Mouse (Mus musculus) ES-Bruce4 (cell line): ENCODE results near the gene Slc39a2. TPM values are rescaled to one million over a fixed set of nuclear protein-coding genes. Genes with fewer than 3 reads are reported as not detected.

Source experiments
- H3K27ac ChIP-seq: 2 replicates; pipeline ENCODE4 v1.5.1; 2012; ENCODE audit warnings: low read length, inconsistent platforms; ENCODE audit not compliant: insufficient read depth
- H3K27me3 ChIP-seq: 2 replicates; pipeline ENCODE4 v1.6.1; 2012; ENCODE audit warnings: mild to moderate bottlenecking, low read length, inconsistent platforms; ENCODE audit not compliant: control insufficient read depth, poor library complexity, insufficient read depth, severe bottlenecking
- H3K36me3 ChIP-seq: 2 replicates; pipeline ENCODE4 v1.6.1; 2012; ENCODE audit warnings: inconsistent platforms, mild to moderate bottlenecking, low read length, moderate library complexity; ENCODE audit not compliant: control insufficient read depth, poor library complexity, insufficient read depth, severe bottlenecking
- H3K4me1 ChIP-seq: one replicate; pipeline ENCODE4 v1.8.1; 2011; ENCODE audit warnings: low read length; ENCODE audit not compliant: control insufficient read depth, insufficient read depth
- H3K4me3 ChIP-seq: 2 replicates; pipeline ENCODE4 v1.5.1; 2011; ENCODE audit warnings: low read depth, mild to moderate bottlenecking, low read length
- H3K9ac ChIP-seq: 2 replicates; pipeline ENCODE4 v1.6.1; 2012; ENCODE audit warnings: low read depth, mild to moderate bottlenecking, inconsistent platforms; ENCODE audit not compliant: poor library complexity, severe bottlenecking
- H3K9me3 ChIP-seq: replicated peaks from 2 replicates; pipeline ENCODE4 v1.6.1; 2012; ENCODE audit warnings: mild to moderate bottlenecking, low read length, inconsistent platforms; ENCODE audit not compliant: control insufficient read depth, poor library complexity, insufficient read depth, severe bottlenecking
- CTCF ChIP-seq: IDR thresholded peaks from one replicate; pipeline ENCODE4 v1.8.1; 2011; ENCODE audit warnings: low read depth, low read length
- EP300 ChIP-seq: IDR thresholded peaks from 2 replicates; pipeline ENCODE4 v1.6.1; 2011; ENCODE audit warnings: low read depth, low read length; ENCODE audit not compliant: insufficient read depth
- POLR2A ChIP-seq: IDR thresholded peaks from one replicate; pipeline ENCODE4 v1.8.1; 2011; ENCODE audit warnings: low read length; ENCODE audit not compliant: insufficient read depth
- polyA plus RNA-seq: library from polyadenylated mRNA; stranded (reverse); fragments of >200 nt; gene quantifications from 2 replicates; pipeline ENCODE4 v1.2.4, GENCODE M21; 2011; ENCODE audit warnings: low read depth; ENCODE audit not compliant: missing spikeins, insufficient read depth, insufficient read length

Slc39a2 gene
- polyA plus RNA-seq, 1 experiment: 2.7 TPM

- Histone ChIP-seq H3K36me3 (peaks cover 7% of the 10 kb centered on the region), H3K4me1 (peaks cover 3% of the 10 kb centered on the region), H3K27ac (no peak overlapping the region), H3K27me3 (no peaks in the 10 kb centered on the region), H3K9ac (no peak overlapping the region), H3K4me3 (no peak overlapping the region), H3K9me3 (no peaks in the 10 kb centered on the region)
- TF ChIP-seq EP300 (no peak), CTCF (no peak), POLR2A (no peak)
Observed at GRCm38 (mm10) chr14:51896019-51896418, 3.3 kb downstream of the Slc39a2 start.

DNA sequence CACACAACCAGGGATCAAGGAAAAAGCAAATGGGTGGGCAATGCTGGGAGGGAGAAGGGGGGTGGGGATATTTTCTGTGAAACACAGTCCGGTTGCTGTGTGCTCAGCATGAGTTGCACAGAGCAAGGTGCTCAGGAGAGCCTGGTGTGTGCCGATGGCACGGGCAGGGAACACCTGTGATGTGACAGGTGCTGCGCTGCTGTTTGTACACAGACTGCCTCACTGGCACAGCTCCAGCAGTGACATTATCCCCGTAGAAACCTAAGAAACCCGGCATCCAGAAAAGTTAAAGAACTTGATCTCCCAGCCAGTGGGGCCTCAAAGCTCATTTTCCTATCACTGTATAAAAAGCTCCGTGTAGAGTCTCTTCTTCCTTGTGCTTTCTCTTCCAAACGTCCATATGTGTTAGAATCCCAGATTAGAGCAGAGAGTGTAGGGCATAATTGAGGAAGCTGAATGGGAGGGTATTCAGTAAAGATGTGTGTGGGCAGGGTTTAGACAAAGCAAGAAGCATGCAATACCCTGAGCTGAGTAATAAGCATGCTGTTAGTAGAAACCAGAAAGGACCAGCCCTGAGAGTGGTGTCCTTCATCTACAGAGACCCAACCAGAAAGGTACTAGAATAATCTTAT, 4.0 kb downstream of the Slc39a2 start:
- H3K4me1 ChIP-seq: peaks cover 3% of the 10 kb centered on the region
- peaks cover 2% of the 10 kb centered on the region; the same call in 1 of the 2 replicates for H3K36me3 ChIP-seq
- H3K9ac ChIP-seq: no peak overlapping the region

GRCm38 (mm10) chr14:51899351-51899750, 6.7 kb downstream of the Slc39a2 start:
- Histone ChIP-seq H3K36me3 (no peaks in the 10 kb centered on the region), H3K27ac (no peak overlapping the region), H3K4me1 (no peaks in the 10 kb centered on the region), H3K9me3 (no peaks in the 10 kb centered on the region), H3K27me3 (no peaks in the 10 kb centered on the region), H3K9ac (no peak overlapping the region), H3K4me3 (no peak overlapping the region)
- TF ChIP-seq EP300 (no peak), CTCF (no peak), POLR2A (no peak)

More for the DNA sequence above, 4.0 kb downstream of the Slc39a2 start:
- Histone ChIP-seq H3K9me3 (no peaks in the 10 kb centered on the region), H3K27ac (no peak overlapping the region), H3K4me3 (no peak overlapping the region), H3K27me3 (no peaks in the 10 kb centered on the region)
- TF ChIP-seq CTCF (no peak), POLR2A (no peak), EP300 (no peak)

DNA sequence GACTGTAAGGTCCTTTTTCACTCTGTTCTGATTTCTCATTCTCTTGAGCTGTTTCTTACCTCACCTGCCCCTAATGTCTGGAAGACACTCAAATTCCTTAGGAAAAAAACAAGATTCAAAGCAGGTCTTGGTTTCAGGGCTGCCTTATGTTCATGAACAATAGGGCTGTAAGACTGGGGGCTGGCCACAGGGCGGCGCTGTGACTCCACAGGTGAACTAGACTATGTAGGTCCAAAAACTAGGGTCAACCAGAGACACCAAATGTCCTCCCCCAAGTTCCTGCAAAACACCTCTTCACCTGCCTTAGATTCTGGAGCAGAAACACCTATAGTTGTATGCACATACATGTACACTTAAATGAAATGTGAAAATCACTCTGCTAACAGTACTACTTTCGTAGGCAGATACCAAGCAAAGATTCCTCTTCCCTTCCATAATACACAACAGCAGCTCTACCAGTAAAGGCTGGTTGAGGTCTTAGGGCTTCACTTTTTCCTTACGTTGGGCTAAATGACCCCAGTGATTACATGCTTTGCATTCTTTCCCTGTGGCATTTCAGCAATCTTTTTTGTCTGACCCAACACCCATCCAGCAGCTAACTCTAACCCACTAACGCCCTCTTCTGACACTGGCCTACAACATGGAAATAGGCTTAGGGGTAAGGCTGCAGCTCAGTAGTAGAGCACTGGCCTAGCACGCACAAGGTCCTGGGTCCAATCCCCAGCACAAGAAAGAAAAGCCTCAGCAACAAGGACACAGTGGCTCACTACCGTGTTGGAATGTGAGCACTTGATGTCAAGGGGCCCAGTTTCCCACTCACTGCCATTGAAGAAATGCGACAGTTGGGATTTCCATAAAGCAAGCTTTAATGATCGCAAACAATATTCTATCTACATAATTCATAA, 10.4 kb downstream of the Slc39a2 start:
- no peak for TF ChIP-seq POLR2A
- TF ChIP-seq CTCF: peak; percentile 93
- TF ChIP-seq EP300: 0 out of 2 replicates have a peak, but pooled peaks have one; percentile 12
- no peaks in the 10 kb centered on the region for H3K27me3 ChIP-seq
- no peaks in the 10 kb centered on the region for H3K36me3 ChIP-seq
- H3K9ac ChIP-seq: no peak overlapping the region
- 0 out of 2 replicates have a peak overlapping the region, but pooled peaks have one; percentile 14 for H3K27ac ChIP-seq
- H3K4me1 ChIP-seq: no peaks in the 10 kb centered on the region
- no peaks in the 10 kb centered on the region for H3K9me3 ChIP-seq
- no peak overlapping the region for H3K4me3 ChIP-seq

DNA sequence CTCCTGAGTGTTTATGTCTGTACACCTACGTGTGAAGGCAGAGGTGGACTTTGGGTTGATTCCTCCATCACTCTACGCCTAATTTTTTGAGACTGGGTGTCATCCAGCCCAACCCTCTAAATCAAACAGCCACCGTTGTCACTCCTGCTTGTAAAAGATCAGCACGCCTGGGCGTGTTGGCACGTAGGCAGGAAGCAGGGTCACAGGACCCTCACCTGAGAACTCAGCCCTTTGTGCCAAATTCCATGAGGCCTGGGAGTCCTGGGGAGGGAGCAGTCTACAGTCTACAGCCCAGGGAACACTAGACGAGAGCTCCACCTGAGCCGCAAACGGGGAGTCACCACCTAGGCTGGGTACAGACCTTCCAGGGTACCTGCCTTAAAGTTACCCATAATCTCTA, 11.1 kb downstream of the Slc39a2 start:
- no peaks in the 10 kb centered on the region for H3K27me3 ChIP-seq
- H3K27ac ChIP-seq: no peak overlapping the region
- no peaks in the 10 kb centered on the region for H3K36me3 ChIP-seq
- H3K4me3 ChIP-seq: no peak overlapping the region
- TF ChIP-seq POLR2A (no peak), EP300 (0 out of 2 replicates have a peak, but pooled peaks have one; percentile 20), CTCF (no peak)
- no peak overlapping the region for H3K9ac ChIP-seq
- H3K4me1 ChIP-seq: no peaks in the 10 kb centered on the region
- H3K9me3 ChIP-seq: no peaks in the 10 kb centered on the region
